Mouse (Mus musculus): ENCODE measurements around the gene Cdh10. TPM values are rescaled to one million over a fixed set of nuclear protein-coding genes. Genes with fewer than 3 reads are reported as not detected.

The Cdh10 gene
- polyA plus RNA-seq, 1 experiment from 2014 or later = 7.0 TPM

DNA sequence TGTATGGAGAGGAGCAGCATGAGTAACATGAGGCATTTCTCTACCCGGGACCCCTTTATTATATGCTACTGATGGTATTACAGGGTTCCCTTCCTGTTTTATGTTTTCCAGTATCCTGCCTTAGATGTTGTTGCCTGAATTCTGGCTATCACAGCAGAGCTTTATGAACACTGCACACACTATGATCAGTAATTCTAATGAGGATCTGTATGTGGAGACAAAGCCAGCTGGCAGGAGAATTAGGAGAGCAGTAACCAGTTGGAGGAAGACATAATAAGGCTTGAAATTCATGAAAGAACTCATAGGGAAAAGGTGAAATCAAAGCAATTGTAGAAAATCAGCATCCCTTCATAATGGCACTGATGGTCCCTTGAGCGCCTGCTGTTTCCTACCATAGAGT lies 51.1 kb downstream of the Cdh10 start:
- ATAC-seq (ENCODE audit: insufficient number of reproducible peaks, insufficient read depth, low FRiP score, low TSS enrichment) = no peak
- H3K4me3 ChIP-seq = no peak overlapping the region
- WGBS = 88% methylated on average over 2 of the region's 2 CpGs

DNA sequence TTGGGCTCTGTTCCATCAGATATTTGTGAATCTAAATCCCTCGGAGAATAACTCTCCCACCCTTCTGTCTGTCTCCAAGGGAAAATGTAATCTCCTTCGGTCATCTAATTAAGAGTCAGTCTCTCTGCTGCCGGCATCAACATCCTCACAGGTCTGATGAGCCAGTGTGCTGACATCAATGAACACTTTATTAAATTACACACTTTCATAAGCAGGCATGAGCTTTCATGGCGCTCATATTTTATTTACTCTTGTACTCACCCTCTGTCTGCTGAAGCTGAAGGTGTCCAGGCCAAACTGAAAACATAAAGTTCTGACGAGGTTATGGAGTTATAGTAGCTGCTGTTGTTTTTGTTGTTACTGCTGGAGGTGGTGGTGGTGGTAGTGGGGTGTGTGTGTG lies 62.7 kb downstream of the Cdh10 start:
- H3K4me2 ChIP-seq (replicated peaks) = no peak overlapping the region
- no peaks in the 10 kb centered on the region for H3K4me1 ChIP-seq
- no peaks in the 10 kb centered on the region for H3K36me3 ChIP-seq
- WGBS = 62% methylated on average over 5 of the region's 5 CpGs
- H3K9me3 ChIP-seq = no peaks in the 10 kb centered on the region
- H3K27ac ChIP-seq = no peak overlapping the region
- ATAC-seq (ENCODE audit: insufficient number of reproducible peaks, insufficient read depth, low FRiP score, low TSS enrichment) = no peak
- no peaks in the 10 kb centered on the region for H3K27me3 ChIP-seq
- no peak overlapping the region for H3K9ac ChIP-seq
- H3K4me3 ChIP-seq = no peak overlapping the region

More for the DNA sequence above, 51.1 kb downstream of the Cdh10 start:
- no peaks in the 10 kb centered on the region for H3K9me3 ChIP-seq
- H3K36me3 ChIP-seq = no peaks in the 10 kb centered on the region
- no peak overlapping the region for H3K4me2 ChIP-seq (replicated peaks)
- no peaks in the 10 kb centered on the region for H3K27me3 ChIP-seq
- no peak overlapping the region for H3K9ac ChIP-seq
- H3K27ac ChIP-seq = no peak overlapping the region
- no peaks in the 10 kb centered on the region for H3K4me1 ChIP-seq

DNA sequence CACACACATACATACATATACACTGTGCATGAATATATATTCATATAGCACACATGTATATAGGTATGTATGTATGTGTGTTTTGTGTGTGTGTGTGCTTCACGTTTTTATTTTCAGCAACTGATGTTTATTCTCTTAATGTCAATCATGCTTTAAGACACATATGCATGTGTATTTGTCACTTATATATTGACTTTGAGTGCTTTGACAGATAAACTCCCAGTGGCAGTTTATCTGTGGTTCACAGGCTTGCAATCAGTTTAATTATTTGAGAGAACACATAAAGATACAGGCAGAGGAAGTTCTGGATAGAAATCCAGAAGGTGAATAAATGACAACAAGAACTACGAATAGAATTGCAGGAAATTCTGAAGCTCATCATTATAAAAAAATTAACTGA lies 67.9 kb downstream of the Cdh10 start:
- Histone ChIP-seq H3K4me3 (no peak overlapping the region), H3K9me3 (no peaks in the 10 kb centered on the region), H3K9ac (no peak overlapping the region), H3K4me1 (no peaks in the 10 kb centered on the region), H3K36me3 (no peaks in the 10 kb centered on the region), H3K4me2 (replicated peaks) (no peak overlapping the region), H3K27me3 (no peaks in the 10 kb centered on the region), H3K27ac (no peak overlapping the region)
- WGBS = 84% methylated on average over 2 of the region's 2 CpGs
- no peak for ATAC-seq (ENCODE audit: insufficient number of reproducible peaks, insufficient read depth, low FRiP score, low TSS enrichment)

DNA sequence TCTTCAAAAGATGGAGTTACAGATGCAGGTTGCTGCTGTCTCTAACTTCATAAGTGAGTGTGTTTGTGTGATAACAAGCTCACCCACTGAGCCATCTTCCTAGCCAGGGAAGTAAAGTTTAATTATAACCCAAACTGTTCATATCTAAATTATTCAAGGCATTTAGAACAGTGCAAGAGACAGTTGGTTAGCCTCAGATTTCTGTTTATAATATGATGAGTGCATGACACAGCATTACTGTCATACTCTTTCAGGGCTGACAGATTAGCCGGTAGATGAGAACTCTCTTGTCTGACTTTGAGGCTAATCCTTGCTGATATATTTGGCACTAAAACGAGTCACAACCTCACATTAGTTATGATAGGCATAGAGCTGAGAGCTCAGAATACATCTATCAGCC lies 70.2 kb downstream of the Cdh10 start:
- no peak overlapping the region for H3K27ac ChIP-seq
- no peaks in the 10 kb centered on the region for H3K36me3 ChIP-seq
- H3K4me3 ChIP-seq = no peak overlapping the region
- no peak overlapping the region for H3K9ac ChIP-seq
- no peaks in the 10 kb centered on the region for H3K27me3 ChIP-seq
- no peaks in the 10 kb centered on the region for H3K4me1 ChIP-seq
- no peak for ATAC-seq (ENCODE audit: insufficient number of reproducible peaks, insufficient read depth, low FRiP score, low TSS enrichment)
- 68% methylated on average over 2 of the region's 2 CpGs for WGBS
- no peak overlapping the region for H3K4me2 ChIP-seq (replicated peaks)
- no peaks in the 10 kb centered on the region for H3K9me3 ChIP-seq

DNA sequence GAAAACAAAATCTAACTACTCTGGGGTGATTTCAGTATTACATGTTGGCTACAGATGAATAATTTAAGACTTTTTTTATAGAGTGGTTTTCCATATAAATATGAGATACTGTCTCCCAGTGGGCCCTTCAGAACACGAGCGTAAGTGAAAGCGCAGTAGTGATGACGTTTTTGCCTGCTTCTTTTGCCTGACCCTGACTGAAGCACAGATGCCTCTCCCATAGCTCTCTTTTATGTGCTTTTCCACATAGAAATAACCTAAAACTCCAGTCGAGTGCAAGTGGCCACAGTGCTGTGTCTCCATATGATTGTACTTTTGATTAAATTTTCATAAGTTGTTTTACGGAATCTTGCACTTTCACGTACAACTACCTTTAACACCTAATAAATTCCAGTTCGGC lies 71.6 kb downstream of the Cdh10 start:
- H3K27ac ChIP-seq = no peak overlapping the region
- no peak overlapping the region for H3K4me2 ChIP-seq (replicated peaks)
- no peaks in the 10 kb centered on the region for H3K9me3 ChIP-seq
- no peak for ATAC-seq (ENCODE audit: insufficient number of reproducible peaks, insufficient read depth, low FRiP score, low TSS enrichment)
- 88% methylated on average over 8 of the region's 8 CpGs for WGBS
- H3K27me3 ChIP-seq = no peaks in the 10 kb centered on the region
- H3K4me3 ChIP-seq = no peak overlapping the region
- H3K36me3 ChIP-seq = no peaks in the 10 kb centered on the region
- no peak overlapping the region for H3K9ac ChIP-seq
- no peaks in the 10 kb centered on the region for H3K4me1 ChIP-seq

DNA sequence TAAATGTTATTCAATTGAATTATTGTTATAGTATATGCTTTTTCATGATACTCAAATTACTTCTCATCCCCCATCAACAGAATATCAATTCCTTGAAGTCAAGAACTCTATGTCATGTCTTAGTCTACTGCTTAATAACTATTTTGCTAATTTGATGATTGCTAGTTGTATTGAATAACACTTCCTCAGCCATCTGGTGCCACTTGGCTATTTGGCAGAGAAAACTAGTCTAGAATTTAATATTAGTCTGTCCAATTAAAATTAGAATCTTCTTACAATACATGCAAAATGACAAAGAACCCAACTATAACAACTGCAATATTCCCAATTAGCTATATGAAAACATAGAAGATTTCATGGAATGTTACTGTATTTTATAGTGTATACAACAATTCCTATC lies 82.0 kb downstream of the Cdh10 start:
- H3K9ac ChIP-seq = no peak overlapping the region
- no peaks in the 10 kb centered on the region for H3K27me3 ChIP-seq
- no peak overlapping the region for H3K4me2 ChIP-seq (replicated peaks)

DNA sequence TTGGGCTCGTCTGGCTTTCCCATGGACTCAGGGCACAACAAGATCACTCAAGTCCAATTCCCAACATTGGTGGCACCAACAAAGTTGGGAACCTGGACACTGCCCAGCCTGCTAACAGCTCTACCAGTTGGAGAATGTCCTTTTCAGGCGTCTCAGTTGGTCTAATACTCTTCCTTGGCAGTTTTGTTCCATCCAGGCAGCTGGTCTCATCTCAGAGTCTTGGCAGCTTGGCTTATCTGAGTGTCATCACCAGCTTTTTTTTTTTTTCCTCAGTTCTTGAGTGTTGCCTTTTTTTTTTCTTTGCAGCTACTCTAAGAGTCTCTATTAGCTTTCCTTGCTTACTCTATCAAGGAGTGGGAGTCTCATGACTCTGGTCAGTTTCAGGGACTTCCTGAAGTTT lies 85.4 kb downstream of the Cdh10 start:
- Histone ChIP-seq H3K27ac (no peak overlapping the region), H3K9ac (no peak overlapping the region), H3K4me3 (no peak overlapping the region), H3K36me3 (no peaks in the 10 kb centered on the region), H3K4me2 (replicated peaks) (no peak overlapping the region), H3K27me3 (no peaks in the 10 kb centered on the region), H3K4me1 (no peaks in the 10 kb centered on the region), H3K9me3 (no peaks in the 10 kb centered on the region)
- ATAC-seq (ENCODE audit: insufficient number of reproducible peaks, insufficient read depth, low FRiP score, low TSS enrichment) = no peak
- WGBS = 76% methylated on average over 2 of the region's 2 CpGs

More for the DNA sequence above, 82.0 kb downstream of the Cdh10 start:
- no peak for ATAC-seq (ENCODE audit: insufficient number of reproducible peaks, insufficient read depth, low FRiP score, low TSS enrichment)
- no peaks in the 10 kb centered on the region for H3K36me3 ChIP-seq
- no peak overlapping the region for H3K4me3 ChIP-seq
- no peak overlapping the region for H3K27ac ChIP-seq
- H3K4me1 ChIP-seq = no peaks in the 10 kb centered on the region
- H3K9me3 ChIP-seq = no peaks in the 10 kb centered on the region

DNA sequence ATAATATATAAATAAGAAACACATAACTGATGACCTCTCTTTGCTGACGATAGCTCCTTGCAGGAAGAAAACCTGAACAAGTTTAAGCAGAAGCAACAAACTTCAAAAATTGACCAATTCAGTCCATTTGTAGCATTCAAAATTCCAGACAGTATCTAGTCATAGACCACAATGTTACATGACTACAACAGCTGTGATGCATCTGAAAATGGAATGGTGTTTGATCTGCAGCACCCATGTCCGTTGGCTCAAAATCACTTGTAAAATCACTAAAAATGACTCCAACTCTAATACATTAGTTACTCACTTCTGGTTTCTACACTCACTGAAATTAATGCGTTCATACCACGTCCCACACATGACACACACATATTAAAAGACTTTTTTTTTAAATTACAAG lies 91.9 kb downstream of the Cdh10 start:
- Histone ChIP-seq H3K9ac (no peak overlapping the region), H3K4me1 (no peaks in the 10 kb centered on the region), H3K27me3 (no peaks in the 10 kb centered on the region), H3K4me2 (replicated peaks) (no peak overlapping the region), H3K9me3 (no peaks in the 10 kb centered on the region), H3K27ac (no peak overlapping the region), H3K4me3 (no peak overlapping the region), H3K36me3 (no peaks in the 10 kb centered on the region)
- 90% methylated on average over 4 of the region's 4 CpGs for WGBS
- no peak for ATAC-seq (ENCODE audit: insufficient number of reproducible peaks, insufficient read depth, low FRiP score, low TSS enrichment)

DNA sequence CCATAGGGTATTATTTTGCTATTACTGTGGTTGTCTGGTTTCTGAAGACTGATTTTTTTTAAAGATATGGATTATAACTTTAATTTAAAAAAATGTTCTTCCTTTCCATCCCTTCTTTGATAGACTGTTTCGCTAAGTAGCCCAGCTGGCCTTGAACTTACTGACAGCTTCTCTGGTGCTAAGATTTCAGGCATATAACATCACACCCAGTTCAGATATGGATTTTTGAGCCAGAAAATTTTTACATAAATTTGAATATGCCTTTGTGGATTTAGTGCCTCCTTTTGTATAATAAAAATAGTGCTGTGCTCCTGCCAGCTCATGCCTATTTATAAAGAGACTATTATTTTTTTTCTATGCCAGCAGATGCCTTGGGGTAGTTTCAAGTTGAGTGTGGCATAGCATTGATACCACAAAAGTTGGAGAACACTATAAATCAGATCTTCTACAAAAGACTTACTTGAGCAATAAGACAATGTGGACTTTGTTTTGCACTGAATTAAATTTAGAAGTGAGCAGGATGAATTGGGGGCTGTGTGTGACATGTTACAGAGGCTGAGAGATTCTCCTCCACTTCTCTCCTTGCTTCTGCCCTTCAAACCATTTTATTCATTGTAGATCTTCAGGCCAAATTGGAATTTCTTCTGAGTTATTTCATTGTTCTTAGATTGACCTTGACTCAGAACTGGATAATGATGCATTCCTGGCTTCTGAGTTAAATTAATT lies 106.8 kb downstream of the Cdh10 start:
- H3K4me2 ChIP-seq (replicated peaks) = no peak overlapping the region
- H3K27ac ChIP-seq = no peak overlapping the region
- no peak for ATAC-seq (ENCODE audit: insufficient number of reproducible peaks, insufficient read depth, low FRiP score, low TSS enrichment)
- H3K4me3 ChIP-seq = no peak overlapping the region
- H3K27me3 ChIP-seq = no peaks in the 10 kb centered on the region
- H3K9me3 ChIP-seq = no peaks in the 10 kb centered on the region
- no peaks in the 10 kb centered on the region for H3K36me3 ChIP-seq
- no peak overlapping the region for H3K9ac ChIP-seq
- no peaks in the 10 kb centered on the region for H3K4me1 ChIP-seq
- 91% methylated on average over 1 of the region's 1 CpGs for WGBS

DNA sequence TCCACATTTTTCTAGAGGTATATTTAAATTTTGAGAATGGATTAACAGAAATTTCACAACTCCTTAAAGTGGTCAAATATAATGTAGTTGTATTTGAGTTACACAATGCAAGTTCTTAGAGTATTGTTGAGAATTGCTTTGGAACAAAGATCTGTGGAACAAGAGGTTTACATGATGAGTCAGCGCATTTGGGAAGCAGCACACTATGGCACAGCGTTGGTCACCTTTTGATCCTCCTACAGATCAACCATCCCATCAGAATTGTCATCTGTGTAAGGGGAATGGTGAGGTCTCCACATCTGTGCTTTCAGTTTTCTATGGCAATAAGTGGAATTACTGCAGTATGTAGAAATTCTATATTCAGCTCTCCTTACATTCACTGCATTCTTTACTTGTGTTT lies 108.2 kb downstream of the Cdh10 start:
- H3K4me2 ChIP-seq (replicated peaks) = no peak overlapping the region
- H3K27me3 ChIP-seq = no peaks in the 10 kb centered on the region
- no peaks in the 10 kb centered on the region for H3K9me3 ChIP-seq
- H3K27ac ChIP-seq = no peak overlapping the region
- ATAC-seq (ENCODE audit: insufficient number of reproducible peaks, insufficient read depth, low FRiP score, low TSS enrichment) = no peak
- no peaks in the 10 kb centered on the region for H3K4me1 ChIP-seq
- 88% methylated on average over 2 of the region's 2 CpGs for WGBS
- no peaks in the 10 kb centered on the region for H3K36me3 ChIP-seq
- no peak overlapping the region for H3K9ac ChIP-seq
- no peak overlapping the region for H3K4me3 ChIP-seq

DNA sequence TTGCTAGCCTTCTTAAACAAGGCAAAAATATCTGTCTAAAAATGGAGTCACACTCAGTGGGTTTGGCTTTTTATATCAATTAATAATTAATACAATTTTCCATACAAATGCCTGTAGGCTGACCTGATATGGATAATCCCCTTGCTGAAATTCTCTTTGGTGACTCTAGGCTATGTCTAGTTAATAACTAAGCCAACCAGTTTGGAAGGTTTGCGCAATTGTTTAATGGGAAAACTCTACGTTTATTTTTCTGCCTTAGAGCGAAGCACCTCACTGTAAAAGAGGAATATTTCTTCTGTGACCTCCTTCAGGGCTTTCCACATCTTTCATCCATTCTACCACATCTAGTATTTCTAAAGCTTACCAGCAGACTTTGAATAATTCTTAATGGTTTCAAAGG lies 133.5 kb downstream of the Cdh10 start:
- ATAC-seq (ENCODE audit: insufficient number of reproducible peaks, insufficient read depth, low FRiP score, low TSS enrichment) = no peak
- H3K27ac ChIP-seq = no peak overlapping the region
- no peaks in the 10 kb centered on the region for H3K9me3 ChIP-seq
- H3K36me3 ChIP-seq = no peaks in the 10 kb centered on the region
- H3K4me3 ChIP-seq = no peak overlapping the region
- H3K27me3 ChIP-seq = no peaks in the 10 kb centered on the region
- 92% methylated on average over 3 of the region's 3 CpGs for WGBS
- no peak overlapping the region for H3K9ac ChIP-seq
- H3K4me1 ChIP-seq = no peaks in the 10 kb centered on the region
- H3K4me2 ChIP-seq (replicated peaks) = no peak overlapping the region

DNA sequence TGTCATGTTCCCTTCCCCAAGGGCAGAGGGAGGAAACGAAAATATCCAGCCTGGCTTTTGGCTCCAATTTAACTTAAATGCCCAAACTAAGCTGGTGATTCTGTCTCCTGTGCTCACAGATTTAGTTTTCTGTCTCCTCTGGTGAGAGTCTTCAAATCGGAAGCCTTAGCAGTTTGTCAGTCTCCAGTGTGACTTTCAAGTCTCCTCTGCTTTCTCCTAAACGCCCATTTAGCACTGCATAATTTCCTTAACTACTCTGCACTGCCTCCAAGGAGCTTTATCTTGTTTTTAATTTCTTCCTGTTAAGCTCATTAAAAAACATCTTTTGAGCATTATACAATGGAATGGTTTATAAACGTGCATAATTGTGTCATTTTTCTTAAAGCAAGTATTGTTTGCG lies 156.3 kb downstream of the Cdh10 start:
- WGBS = 48% methylated on average over 5 of the region's 5 CpGs
- H3K9ac ChIP-seq = no peak overlapping the region
- no peaks in the 10 kb centered on the region for H3K36me3 ChIP-seq
- H3K27ac ChIP-seq = no peak overlapping the region
- ATAC-seq (ENCODE audit: insufficient number of reproducible peaks, insufficient read depth, low FRiP score, low TSS enrichment) = no peak
- H3K4me1 ChIP-seq = no peaks in the 10 kb centered on the region
- no peak overlapping the region for H3K4me3 ChIP-seq
- H3K4me2 ChIP-seq (replicated peaks) = no peak overlapping the region
- H3K9me3 ChIP-seq = no peaks in the 10 kb centered on the region
- H3K27me3 ChIP-seq = no peaks in the 10 kb centered on the region

DNA sequence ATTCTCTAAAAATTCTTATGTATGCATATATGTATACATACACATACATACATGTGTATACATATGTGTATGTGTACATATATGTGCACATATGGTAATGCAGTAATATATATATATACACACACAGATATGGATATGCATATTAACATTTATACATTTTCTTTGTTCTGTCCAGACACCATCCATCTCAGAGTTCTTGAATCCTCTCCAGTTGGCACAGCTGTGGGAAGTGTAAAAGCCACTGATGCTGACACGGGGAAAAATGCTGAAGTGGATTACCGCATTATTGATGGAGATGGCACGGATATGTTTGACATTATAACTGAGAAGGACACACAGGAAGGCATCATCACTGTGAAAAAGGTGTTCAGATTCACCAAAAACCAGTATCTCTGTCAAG lies 166.1 kb downstream of the Cdh10 start:
- ATAC-seq (ENCODE audit: insufficient number of reproducible peaks, insufficient read depth, low FRiP score, low TSS enrichment) = no peak
- WGBS = 86% methylated on average over 3 of the region's 3 CpGs
- H3K4me1 ChIP-seq = no peaks in the 10 kb centered on the region

More for the DNA sequence above, 166.1 kb downstream of the Cdh10 start:
- H3K9ac ChIP-seq = no peak overlapping the region
- H3K9me3 ChIP-seq = no peaks in the 10 kb centered on the region
- H3K36me3 ChIP-seq = no peaks in the 10 kb centered on the region
- H3K27me3 ChIP-seq = no peaks in the 10 kb centered on the region
- H3K4me2 ChIP-seq (replicated peaks) = no peak overlapping the region
- no peak overlapping the region for H3K27ac ChIP-seq
- no peak overlapping the region for H3K4me3 ChIP-seq
